Mouse (Mus musculus): Measurements from ENCODE around the gene Rarres2. TPM values are rescaled to one million over a fixed set of nuclear protein-coding genes. Genes with fewer than 3 reads are reported as not detected.

Gene Rarres2
- total and polyA plus RNA-seq, 2 experiments from 2014 or later = 65.7 to 72.8 TPM

DNA sequence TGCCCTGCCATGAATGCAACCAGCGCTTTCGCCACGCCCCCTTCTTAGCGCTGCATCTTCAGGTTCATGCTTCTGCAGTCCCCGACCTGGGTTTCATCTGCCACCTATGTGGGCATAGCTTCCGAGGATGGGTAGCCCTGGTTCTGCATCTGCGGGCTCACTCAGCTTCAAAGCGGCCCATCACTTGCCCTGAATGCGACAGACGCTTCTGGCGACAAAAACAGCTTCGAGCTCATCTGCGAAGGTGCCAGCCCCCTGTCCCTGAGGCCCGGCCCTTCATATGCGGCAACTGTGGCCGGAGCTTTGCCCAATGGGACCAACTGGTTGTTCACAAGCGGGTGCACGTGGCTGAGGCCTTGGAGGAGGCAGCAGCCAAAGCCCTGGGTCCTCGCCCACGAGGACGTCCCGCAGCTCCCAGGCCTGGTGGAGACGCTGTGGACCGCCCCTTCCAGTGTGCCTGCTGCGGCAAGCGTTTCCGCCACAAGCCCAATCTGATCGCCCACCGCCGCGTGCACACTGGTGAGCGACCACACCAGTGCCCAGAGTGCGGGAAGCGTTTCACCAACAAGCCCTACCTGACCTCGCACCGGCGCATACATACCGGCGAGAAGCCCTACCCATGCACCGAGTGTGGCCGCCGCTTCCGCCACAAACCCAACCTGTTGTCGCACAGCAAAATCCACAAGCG, 24.1 kb upstream of the Rarres2 start:
- Histone ChIP-seq H3K27ac (ENCODE audit: low read depth) (no peak overlapping the region), H3K4me1 (ENCODE audit: control insufficient read depth, insufficient read depth) (peaks cover 18% of the 10 kb centered on the region), H3K9ac (replicated peaks; ENCODE audit: low read depth, low read length) (no peak overlapping the region), H3K27me3 (ENCODE audit: control insufficient read depth, insufficient read depth, low read length) (no peaks in the 10 kb centered on the region), H3K4me2 (ENCODE audit: low read depth, low read length) (no peak overlapping the region), H3K36me3 (replicated peaks; ENCODE audit: control insufficient read depth, insufficient read depth, low read length) (peaks cover 39% of the 10 kb centered on the region), H3K9me3 (replicated peaks; ENCODE audit: control insufficient read depth, low read length) (0 out of 2 replicates have a peak, but pooled peaks cover 7% of the 10 kb centered on the region), H3K4me3 (ENCODE audit: low read depth, low read length) (no peak overlapping the region)
- DNase-seq (ENCODE audit: low spot score) (no peak), ATAC-seq (ENCODE audit: insufficient read depth, low read depth) (no peak)
- 96% methylated on average over 45 of the region's 45 CpGs for WGBS
- TF ChIP-seq EP300 (IDR thresholded peaks at IDR 0.05; ENCODE audit: low read depth) = no peak
- TF ChIP-seq CTCF (IDR thresholded peaks at IDR 0.05; ENCODE audit: low read depth) = no peak

DNA sequence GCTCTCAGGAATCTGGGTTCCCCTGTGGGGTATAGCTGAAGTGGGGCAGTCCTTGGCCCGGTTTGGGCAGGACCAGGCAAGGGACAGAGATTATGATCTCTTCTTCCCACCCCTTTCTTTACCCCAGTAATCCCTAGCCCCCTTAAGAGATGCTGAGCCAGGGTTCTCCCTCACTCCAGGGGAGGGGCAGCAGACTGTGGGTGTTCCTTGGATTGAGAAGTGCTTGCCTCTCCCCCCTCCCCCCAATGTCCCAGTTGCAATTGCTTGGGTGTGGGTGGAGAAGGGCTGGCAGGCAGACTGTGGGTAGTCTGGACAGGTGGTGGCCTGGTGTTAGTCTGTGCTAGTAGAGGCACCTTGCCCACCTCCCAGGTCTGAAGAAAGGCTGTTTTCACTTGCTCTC, 22.7 kb upstream of the Rarres2 start:
- DNase-seq (ENCODE audit: low spot score) = no peak
- H3K27ac ChIP-seq (ENCODE audit: low read depth) = no peak overlapping the region
- no peaks in the 10 kb centered on the region for H3K27me3 ChIP-seq (ENCODE audit: control insufficient read depth, insufficient read depth, low read length)
- 0 out of 2 replicates have a peak, but pooled peaks cover 7% of the 10 kb centered on the region for H3K9me3 ChIP-seq (replicated peaks; ENCODE audit: control insufficient read depth, low read length)
- H3K4me3 ChIP-seq (ENCODE audit: low read depth, low read length) = no peak overlapping the region
- peaks cover 18% of the 10 kb centered on the region for H3K4me1 ChIP-seq (ENCODE audit: control insufficient read depth, insufficient read depth)
- H3K9ac ChIP-seq (replicated peaks; ENCODE audit: low read depth, low read length) = 0 out of 2 replicates have a peak overlapping the region, but pooled peaks have one; percentile 78
- H3K4me2 ChIP-seq (ENCODE audit: low read depth, low read length) = peak overlapping the region; percentile 89
- ATAC-seq (ENCODE audit: insufficient read depth, low read depth) = no peak
- no peak for TF ChIP-seq EP300 (IDR thresholded peaks at IDR 0.05; ENCODE audit: low read depth)
- no peak for TF ChIP-seq CTCF (IDR thresholded peaks at IDR 0.05; ENCODE audit: low read depth)
- H3K36me3 ChIP-seq (replicated peaks; ENCODE audit: control insufficient read depth, insufficient read depth, low read length) = peaks cover 39% of the 10 kb centered on the region
- 64% methylated on average over 1 of the region's 1 CpGs for WGBS

GRCm38 (mm10) chr6:48594043-48594738, 21.6 kb upstream of the Rarres2 start:
- H3K4me1 ChIP-seq (ENCODE audit: control insufficient read depth, insufficient read depth) = peaks cover 26% of the 10 kb centered on the region
- TF ChIP-seq EP300 (IDR thresholded peaks at IDR 0.05; ENCODE audit: low read depth) (peak; percentile 44; the same call in 1 of the 2 replicates), CTCF (IDR thresholded peaks at IDR 0.05; ENCODE audit: low read depth) (no peak)
- H3K36me3 ChIP-seq (replicated peaks; ENCODE audit: control insufficient read depth, insufficient read depth, low read length) = peaks cover 35% of the 10 kb centered on the region
- ATAC-seq (ENCODE audit: insufficient read depth, low read depth) (peak; percentile 59), DNase-seq (ENCODE audit: low spot score) (peak; percentile 34)
- H3K27me3 ChIP-seq (ENCODE audit: control insufficient read depth, insufficient read depth, low read length) = no peaks in the 10 kb centered on the region
- peak overlapping the region; percentile 78 for H3K9ac ChIP-seq (replicated peaks; ENCODE audit: low read depth, low read length)
- under 1% methylated on average over 37 of the region's 41 CpGs for WGBS
- peak overlapping the region; percentile 89 for H3K4me2 ChIP-seq (ENCODE audit: low read depth, low read length)
- H3K4me3 ChIP-seq (ENCODE audit: low read depth, low read length) = peak overlapping the region; percentile 69
- H3K27ac ChIP-seq (ENCODE audit: low read depth) = peak overlapping the region; percentile 90
- 0 out of 2 replicates have a peak, but pooled peaks cover 7% of the 10 kb centered on the region for H3K9me3 ChIP-seq (replicated peaks; ENCODE audit: control insufficient read depth, low read length)

GRCm38 (mm10) chr6:48593158-48594042, 20.8 kb upstream of the Rarres2 start, which contains the start of the genes Repin1 and Gm44965:
TSS of gene Repin1 (plus strand) at chr6:48593883.
TSS of gene Gm44965 (plus strand) at chr6:48593941.
- 8% methylated on average over 45 of the region's 45 CpGs for WGBS
- ATAC-seq (ENCODE audit: insufficient read depth, low read depth) (peak; percentile 94), DNase-seq (ENCODE audit: low spot score) (peak; percentile 86)
- Histone ChIP-seq H3K36me3 (replicated peaks; ENCODE audit: control insufficient read depth, insufficient read depth, low read length) (peaks cover 27% of the 10 kb centered on the region), H3K4me1 (ENCODE audit: control insufficient read depth, insufficient read depth) (peaks cover 30% of the 10 kb centered on the region), H3K9me3 (replicated peaks; ENCODE audit: control insufficient read depth, low read length) (0 out of 2 replicates have a peak, but pooled peaks cover 7% of the 10 kb centered on the region), H3K4me2 (ENCODE audit: low read depth, low read length) (peak within 1 kb of the TSS; percentile 89), H3K27me3 (ENCODE audit: control insufficient read depth, insufficient read depth, low read length) (no peaks in the 10 kb centered on the region), H3K9ac (replicated peaks; ENCODE audit: low read depth, low read length) (peak within 1 kb of the TSS; percentile 78), H3K27ac (ENCODE audit: low read depth) (peak within 1 kb of the TSS; percentile 90), H3K4me3 (ENCODE audit: low read depth, low read length) (peak within 1 kb of the TSS; percentile 69)
- TF ChIP-seq EP300 (IDR thresholded peaks at IDR 0.05; ENCODE audit: low read depth) (peak; percentile 94), CTCF (IDR thresholded peaks at IDR 0.05; ENCODE audit: low read depth) (peak; percentile 29; the same call in 1 of the 2 replicates)

DNA sequence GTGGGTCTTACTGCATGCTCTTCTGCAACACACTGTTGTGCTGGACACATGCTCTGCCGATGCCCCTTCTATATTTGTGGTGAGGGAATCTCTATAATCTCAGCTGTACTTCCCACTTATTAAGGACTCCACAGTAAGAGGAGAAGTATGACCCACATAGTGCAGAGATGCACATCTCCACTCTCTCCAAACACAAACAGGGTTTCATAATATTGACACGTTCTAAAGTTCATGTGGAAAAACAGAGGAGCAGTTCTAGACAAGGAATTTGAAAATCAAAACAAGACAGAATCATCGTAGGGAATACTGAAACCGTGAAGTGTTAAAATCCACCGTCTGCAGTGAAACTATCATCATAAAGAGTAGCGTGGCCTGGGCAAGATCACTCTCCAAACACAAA, 19.3 kb upstream of the Rarres2 start:
- 87% methylated on average over 6 of the region's 6 CpGs for WGBS

More for the DNA sequence above, 19.3 kb upstream of the Rarres2 start:
- H3K36me3 ChIP-seq (replicated peaks; ENCODE audit: control insufficient read depth, insufficient read depth, low read length) = peaks cover 12% of the 10 kb centered on the region
- no peak overlapping the region for H3K9ac ChIP-seq (replicated peaks; ENCODE audit: low read depth, low read length)
- no peaks in the 10 kb centered on the region for H3K27me3 ChIP-seq (ENCODE audit: control insufficient read depth, insufficient read depth, low read length)
- TF ChIP-seq EP300 (IDR thresholded peaks at IDR 0.05; ENCODE audit: low read depth) (no peak), CTCF (IDR thresholded peaks at IDR 0.05; ENCODE audit: low read depth) (no peak)
- no peak overlapping the region for H3K4me3 ChIP-seq (ENCODE audit: low read depth, low read length)
- 0 out of 2 replicates have a peak, but pooled peaks cover 1% of the 10 kb centered on the region for H3K9me3 ChIP-seq (replicated peaks; ENCODE audit: control insufficient read depth, low read length)
- DNase-seq (ENCODE audit: low spot score) = no peak
- ATAC-seq (ENCODE audit: insufficient read depth, low read depth) = no peak
- peaks cover 30% of the 10 kb centered on the region for H3K4me1 ChIP-seq (ENCODE audit: control insufficient read depth, insufficient read depth)
- no peak overlapping the region for H3K4me2 ChIP-seq (ENCODE audit: low read depth, low read length)
- no peak overlapping the region for H3K27ac ChIP-seq (ENCODE audit: low read depth)
